ENCODE assay signal across 8 mouse cellular contexts in the genomic region with DNA sequence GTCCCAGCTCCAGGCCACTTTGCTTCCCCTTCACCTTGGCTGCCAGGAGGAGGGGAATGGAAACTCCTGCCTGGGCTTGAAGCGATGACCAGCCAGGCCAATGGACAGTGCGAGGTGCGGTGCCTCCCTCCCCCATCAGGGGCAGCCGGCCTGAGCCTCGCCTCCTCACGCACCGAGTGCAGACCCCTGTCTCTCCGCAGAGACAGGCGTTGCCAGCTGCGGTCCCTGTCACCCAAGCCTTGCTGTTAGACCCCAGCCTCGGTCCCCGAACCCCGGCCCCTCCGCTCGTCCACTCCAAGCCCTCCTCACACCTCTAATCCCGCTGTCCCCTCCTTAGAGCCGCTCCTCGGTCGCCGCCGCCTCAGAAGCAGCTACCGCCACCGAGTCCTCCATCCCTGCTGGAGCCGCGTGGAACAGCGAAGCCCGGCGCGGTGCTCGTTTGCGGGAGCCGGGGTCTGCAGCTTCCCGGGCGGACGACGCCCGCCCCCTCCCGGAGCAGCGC. TPM values are rescaled to one million over a fixed set of nuclear protein-coding genes. Genes with fewer than 3 reads are reported as not detected.
DNase-seq lines count a peak whose midpoint lies in the region; ATAC-seq and TF ChIP-seq lines count a peak whose summit lies in the region.

No protein-coding gene starts in this region.

- no peaks in the 10 kb centered on the region for H3K36me3 ChIP-seq in forebrain, embryonic 11.5 days (ENCODE audit: control insufficient read depth, insufficient read depth, low read length)
- no peaks in the 10 kb centered on the region for H3K36me3 ChIP-seq in macrophage (ENCODE audit: inconsistent target)

- no peaks in the 10 kb centered on the region for H3K79me2 ChIP-seq in macrophage (ENCODE audit: inconsistent target)

- peak in 1 of 2 experiments; percentile 45 for DNase-seq in left cerebral cortex, adult 2 months (ENCODE audit: extremely low spot score in 1 of 2, low spot score in 2 of 2)
- no peak for DNase-seq in left cerebral cortex, adult 18-20 months (ENCODE audit: low spot score in 2 of 2)
- peak; percentile 58 for DNase-seq in adrenal gland, postnatal 25 days
- DNase-seq in forebrain, embryonic 11.5 days (ENCODE audit: low spot score) = peak; percentile 85
- DNase-seq in heart, postnatal 14 days = peak; percentile 47 to 59
- peak; percentile 22 for DNase-seq in layer of hippocampus, adult 9-11 months
- DNase-seq in urinary bladder, postnatal 36 days (ENCODE audit: low spot score in 2 of 2) = peak; percentile 44 to 46

- WGBS in forebrain, embryonic 11.5 days = 2% methylated on average over 38 of the region's 39 CpGs
- under 1% methylated on average over 32 of the region's 39 CpGs for WGBS in macrophage (ENCODE audit: missing documents)

- H3K27me3 ChIP-seq in forebrain, embryonic 11.5 days (ENCODE audit: control insufficient read depth, insufficient read depth, low read length) = no peaks in the 10 kb centered on the region

- H3K4me1 ChIP-seq in forebrain, embryonic 11.5 days (replicated peaks; ENCODE audit: control insufficient read depth, insufficient read depth, low read length) = no peaks in the 10 kb centered on the region; the same call in 1 of the 2 replicates

- peak overlapping the region; percentile 88 for H3K4me3 ChIP-seq in left cerebral cortex, adult 2 months
- peak overlapping the region; percentile 78 for H3K4me3 ChIP-seq in forebrain, embryonic 11.5 days (ENCODE audit: low read depth, low read length)
- peak overlapping the region; percentile 31 for H3K4me3 ChIP-seq in macrophage (ENCODE audit: inconsistent target)

- peak overlapping the region; percentile 89 for H3K9ac ChIP-seq in forebrain, embryonic 11.5 days (ENCODE audit: low read length)

- peak; percentile 8 for TF ChIP-seq CTCF in left cerebral cortex, adult 2 months (IDR thresholded peaks at IDR 0.05)

- H3K4me2 ChIP-seq in forebrain, embryonic 11.5 days (ENCODE audit: low read depth, low read length, severe bottlenecking) = peak overlapping the region; percentile 82

- ATAC-seq in forebrain, embryonic 11.5 days (replicated peaks; ENCODE audit: low FRiP score) = peak; percentile 71

- intact Hi-C loops in left cerebral cortex, adult 2 months (cut with DNase I) = loop anchor here (2.0 to 5.0 kb wide), 7 partner anchors 66 to 686 kb away; a partner anchor contains a TSS
- intact Hi-C loops in heart, postnatal 14 days (cut with DNase I) = loop anchor here (5.0 kb wide), 2 partner anchors 59 to 226 kb away; a partner anchor contains a TSS

- peak overlapping the region; percentile 95 for H3K27ac ChIP-seq in left cerebral cortex, adult 2 months
- peak overlapping the region; percentile 79 for H3K27ac ChIP-seq in forebrain, embryonic 11.5 days (ENCODE audit: low read depth, low read length)
- no peak overlapping the region for H3K27ac ChIP-seq in macrophage

- H3K9me3 ChIP-seq in forebrain, embryonic 11.5 days (ENCODE audit: control insufficient read depth, low read length) = no peaks in the 10 kb centered on the region

RNA-seq across cellular contexts. Expression of a gene that starts 55.7 kb away (rescaled TPM):
- 10 to 100 TPM; 55.0 to 57.8 TPM for total RNA-seq in left cerebral cortex, adult 2 months (2021)
- 10 to 100 TPM; 50.0 to 55.6 TPM for total RNA-seq in left cerebral cortex, adult 18-20 months (2021)
- 29.1 and 29.5 TPM in 2 replicates for total RNA-seq in adrenal gland, postnatal 25 days (2021)
- polyA plus RNA-seq in forebrain, embryonic 11.5 days (2014; fragmentation: Nextera tagmentation; extraction: Ambion mirVana) = 14.7 and 16.0 TPM in 2 replicates
- total RNA-seq in heart, postnatal 14 days (2021) = 100 to 1,000 TPM in 1 of 2 experiments, 10 to 100 TPM in 1; 91.6 to 117 TPM
- 10 to 100 TPM in 25 of 26 experiments, 1 to 10 TPM in 1; 7.7 to 66.6 (median 30.1) TPM for total RNA-seq in macrophage (2018; cell fraction: chromatin; rRNA removed)
- 1 to 10 TPM; 1.3 to 6.2 (median 3.1) TPM for total RNA-seq in macrophage (2018; cell fraction: cytosol; rRNA removed)
- total RNA-seq in macrophage (2018; cell fraction: nucleus; rRNA removed) = 10 to 100 TPM in 19 of 26 experiments, 1 to 10 TPM in 7; 4.4 to 42.9 (median 13.5) TPM
- 1.9 to 2.8 TPM (median 2.2 TPM) in 3 replicates for polyA plus RNA-seq in macrophage (2018)

Comparison
In these comparisons a context has a peak if more than half of its experiments do, and no peak if none do; other contexts are left out.
1. DNase-seq: peak in adrenal gland, postnatal 25 days (single experiment), forebrain, embryonic 11.5 days (single experiment), heart, postnatal 14 days (2 of 2), layer of hippocampus, adult 9-11 months (single experiment) and urinary bladder, postnatal 36 days (2 of 2); none in left cerebral cortex, adult 18-20 months (0 of 2).
2. H3K4me3 ChIP-seq: peak in every context shown above with its lines; median percentile 88 in left cerebral cortex, adult 2 months; 78 in forebrain, embryonic 11.5 days; 31 in macrophage.